Mouse (Mus musculus) lung, adult 2 months (tissue): ENCODE measurements around the gene Dnah1.

ENCODE experiments used
- CTCF ChIP-seq: fragments of 200-500 bp; IDR thresholded peaks from 2 replicates; pipeline ENCODE4 v1.5.1; 2011; ENCODE audit warnings: mild to moderate bottlenecking, low read length, control low read depth; ENCODE audit not compliant: insufficient read depth
- POLR2A ChIP-seq: fragments of 200-500 bp; IDR thresholded peaks from 2 replicates; pipeline ENCODE4 v1.6.1; 2011; ENCODE audit warnings: low read depth, mild to moderate bottlenecking, control low read depth, low read length, borderline replicate concordance; ENCODE audit errors: extremely low read depth

DNA sequence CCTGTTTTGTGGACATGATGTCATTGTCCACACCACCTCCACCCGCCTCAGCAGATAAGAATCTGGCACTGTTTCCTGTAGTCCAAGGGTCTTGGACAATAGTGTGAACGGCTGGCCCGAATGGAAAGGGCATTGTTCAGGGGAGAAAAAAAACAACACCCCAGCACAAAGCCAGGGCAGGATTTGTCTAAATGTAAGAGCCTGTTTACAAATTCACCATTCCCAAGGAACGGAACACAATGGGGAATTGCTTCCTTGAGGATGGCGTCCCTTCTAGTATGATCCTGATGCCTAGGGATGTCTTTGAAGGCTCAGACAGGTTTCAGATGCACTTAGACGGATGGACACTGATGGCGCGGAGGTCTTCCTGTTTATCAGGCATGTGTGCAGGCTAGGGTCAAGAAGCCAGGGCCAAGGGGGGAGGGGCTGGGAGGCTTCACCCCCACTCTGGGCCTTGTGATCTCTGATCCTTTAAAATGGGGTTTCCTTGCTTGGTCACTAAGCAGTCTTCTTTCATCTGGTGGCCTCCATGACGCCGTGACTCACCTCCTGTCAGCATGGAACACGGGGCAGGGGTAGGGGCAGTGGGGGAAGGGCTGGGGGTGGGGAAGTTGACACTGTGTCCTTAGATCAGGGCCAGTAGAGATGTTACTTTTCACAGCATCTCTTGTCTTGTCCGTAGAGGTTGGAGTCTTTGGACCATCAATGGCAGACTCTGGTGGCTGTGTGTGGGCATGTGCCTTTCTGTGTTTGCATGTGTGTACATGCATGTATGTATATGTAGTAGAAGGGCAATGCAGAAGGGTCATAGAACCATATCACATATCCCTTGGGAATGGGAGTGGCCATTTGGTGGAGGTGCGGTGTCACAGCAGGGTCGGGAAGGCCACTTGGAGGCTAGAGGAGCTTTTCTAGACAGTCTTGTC lies 90.4 kb downstream of the Dnah1 start:
- peak; percentile 40; the same call in 1 of the 2 replicates for TF ChIP-seq POLR2A
- no peak for TF ChIP-seq CTCF
